18 mouse cellular contexts compared by ENCODE assay signal in genomic region chr9:72218736-72219135, GRCm38 (mm10).
"Had no signal": no experiment of that assay in that cellular context is flagged by ENCODE, and none has a peak within 500 bp of the region (broad histone marks: within the 10 kb centered on the region; RNA-seq: fewer than 3 reads in every experiment).

No protein-coding gene starts in this region.

- H3K4me1 ChIP-seq: liver, embryonic 13.5 days; lung, embryonic 15.5 days; megakaryocyte, embryonic 14.5 days; stomach, embryonic 15.5 days had no signal

- ATAC-seq: liver, postnatal 0 days had no signal

- H3K4me3 ChIP-seq: limb, embryonic 12.5 days; liver, embryonic 13.5 days; lung, embryonic 15.5 days; megakaryocyte, embryonic 14.5 days; neural tube, embryonic 13.5 days; stomach, embryonic 15.5 days had no signal

- H3K9ac ChIP-seq: limb, embryonic 12.5 days; liver, embryonic 13.5 days; liver, postnatal 0 days; lung, embryonic 15.5 days; neural tube, embryonic 13.5 days; stomach, embryonic 15.5 days had no signal

- H3K27me3 ChIP-seq: limb, embryonic 12.5 days; liver, embryonic 13.5 days; lung, embryonic 15.5 days; neural tube, embryonic 13.5 days; stomach, embryonic 15.5 days had no signal

- H3K4me2 ChIP-seq: limb, embryonic 12.5 days; liver, embryonic 13.5 days; lung, embryonic 15.5 days; neural tube, embryonic 13.5 days; stomach, embryonic 15.5 days had no signal

- H3K27ac ChIP-seq: kidney, postnatal 0 days; limb, embryonic 12.5 days; liver, embryonic 13.5 days; lung, embryonic 15.5 days; macrophage; neural tube, embryonic 13.5 days; stomach, embryonic 15.5 days had no signal

- H3K9me3 ChIP-seq: limb, embryonic 12.5 days; liver, embryonic 13.5 days; lung, embryonic 15.5 days; neural tube, embryonic 13.5 days; stomach, embryonic 15.5 days had no signal

- DNase-seq: kidney, adult 11 months; kidney, adult 9 months; kidney, postnatal 36 days; layer of hippocampus, adult 9-11 months; liver; liver, embryonic 13.5 days; liver, postnatal 0 days; lung, postnatal 14 days; right cerebral cortex, postnatal 4 days; spleen, adult 18-20 months; thymus, postnatal 36 days had no signal

- H3K36me3 ChIP-seq: limb, embryonic 12.5 days; liver, embryonic 13.5 days; lung, embryonic 15.5 days; neural tube, embryonic 13.5 days; stomach, embryonic 15.5 days had no signal
